Mouse (Mus musculus): ENCODE data around the gene Kcnh3.

Kcnh3 gene

GRCm38 (mm10) chr15:99284527-99285188 lies 60.0 kb downstream of the Kcnh3 start:
- CTCF ChIA-PET: no interaction called here

GRCm38 (mm10) chr15:99285189-99285535 lies 60.5 kb downstream of the Kcnh3 start:
- CTCF ChIA-PET: no interaction called here

GRCm38 (mm10) chr15:99290586-99290985 lies 65.9 kb downstream of the Kcnh3 start:
- CTCF ChIA-PET: interaction anchor here (1.2 kb wide), 1 partner anchor 126 kb away, joined by 4 read pairs; no protein-coding TSS in a partner anchor
